Mouse (Mus musculus) activated CD4-positive, CD25-positive, alpha-beta regulatory T cell, adult 4 months (primary cell): ENCODE data around the gene Sbpl. TPM values are rescaled to one million over a fixed set of nuclear protein-coding genes. Genes with fewer than 3 reads are reported as not detected.
A peak's percentile ranks its signal among the peaks of the same experiment; 100 is the strongest.

Source experiments
- ATAC-seq: one replicate; pipeline ENCODE4 v1.8.0; 2017
- polyA plus RNA-seq, 2 experiments: library from polyadenylated mRNA; unstranded; fragments of 100-300 nt; shearing (Covaris generic); gene quantifications; one replicate each; pipeline ENCODE4 v1.2.1; 2017

Sbpl gene
- not detected for polyA plus RNA-seq

GRCm38 (mm10) chr17:23955174-23955573, at the start of gene Sbpl:
Sbpl (minus strand) TSS chr17:23955274.
- no peak for ATAC-seq

DNA sequence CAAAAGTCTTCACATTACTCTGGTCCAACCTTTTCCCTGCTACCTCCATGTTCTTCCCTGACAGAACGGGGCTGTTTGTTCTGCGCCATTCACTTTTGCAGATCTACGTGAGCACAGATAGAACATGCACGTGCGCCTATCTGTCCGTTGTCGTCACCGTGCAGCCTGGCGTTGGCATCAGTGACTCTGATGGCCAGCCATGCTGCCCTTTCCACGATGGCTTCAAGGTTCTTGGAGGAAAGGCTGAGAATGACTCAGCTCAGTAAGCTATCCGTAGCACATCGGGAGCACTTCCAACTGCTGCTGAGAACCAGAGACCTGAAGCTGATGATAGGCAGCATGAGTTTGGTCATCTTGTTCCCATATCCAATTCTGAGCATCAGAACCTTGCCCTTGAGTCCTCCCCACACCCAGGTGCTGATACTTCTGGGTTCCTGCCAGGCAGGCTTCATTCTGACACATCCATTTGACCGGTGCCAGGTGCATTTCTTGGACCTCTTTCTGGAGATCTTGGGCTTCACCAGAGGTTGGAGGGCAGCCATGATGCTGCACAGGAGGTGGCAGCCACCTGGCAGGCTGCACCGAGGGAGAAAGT, 49.1 kb upstream of the Sbpl start:
- no peak for ATAC-seq

DNA sequence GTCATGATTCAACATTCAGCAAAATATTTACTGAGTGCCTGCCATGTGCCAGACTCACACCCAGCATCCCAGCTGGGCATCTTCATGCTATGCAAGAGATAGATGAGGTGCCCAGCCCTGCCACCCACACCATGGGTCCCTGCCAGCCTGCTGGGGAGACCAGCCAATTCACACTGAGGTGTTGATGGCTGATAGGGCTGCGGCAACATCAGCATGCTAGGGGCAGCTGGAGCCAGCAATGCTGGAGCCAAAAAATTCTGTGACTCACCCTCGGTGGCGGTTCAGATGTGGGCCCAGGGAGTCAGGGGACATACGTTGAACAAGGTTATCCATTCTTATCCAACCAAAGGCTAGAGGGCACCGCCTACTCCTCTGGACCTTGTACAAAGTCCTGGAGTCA, 45.3 kb upstream of the Sbpl start:
- ATAC-seq, result no peak

GRCm38 (mm10) chr17:23998383-23998782, 43.3 kb upstream of the Sbpl start:
- ATAC-seq, result no peak

- ATAC-seq, result no peak
These were observed 42.8 kb upstream of the Sbpl start, which contains the start of gene Prss22 for GRCm38 (mm10) chr17:23997901-23998300. Prss22 (minus strand) TSS chr17:23998100.

DNA sequence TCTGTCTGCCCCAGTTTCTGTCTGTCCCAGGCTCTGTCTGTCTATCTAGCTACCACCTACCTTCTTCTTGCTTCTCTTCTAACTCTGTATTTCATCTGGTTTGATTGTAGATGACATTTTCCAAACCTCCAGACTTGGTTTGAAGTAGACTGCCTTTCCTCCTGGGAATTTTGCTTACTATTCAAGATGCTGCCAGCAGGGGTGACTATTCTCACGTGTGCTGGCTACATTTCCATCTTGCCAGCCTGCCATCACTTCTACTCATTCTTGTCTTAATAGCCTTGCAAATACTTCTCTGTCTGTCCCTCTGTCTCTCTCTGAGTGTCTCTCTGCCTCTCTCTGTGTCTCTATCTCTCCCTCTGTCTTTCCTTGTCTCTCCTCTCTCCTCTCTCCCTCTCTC, 40.3 kb upstream of the Sbpl start:
- no peak for ATAC-seq

- no peak for ATAC-seq
These were observed 39.6 kb upstream of the Sbpl start for GRCm38 (mm10) chr17:23994667-23995066.

- peak; percentile 85 for ATAC-seq
These were observed 38.7 kb upstream of the Sbpl start for GRCm38 (mm10) chr17:23993559-23994428.

DNA sequence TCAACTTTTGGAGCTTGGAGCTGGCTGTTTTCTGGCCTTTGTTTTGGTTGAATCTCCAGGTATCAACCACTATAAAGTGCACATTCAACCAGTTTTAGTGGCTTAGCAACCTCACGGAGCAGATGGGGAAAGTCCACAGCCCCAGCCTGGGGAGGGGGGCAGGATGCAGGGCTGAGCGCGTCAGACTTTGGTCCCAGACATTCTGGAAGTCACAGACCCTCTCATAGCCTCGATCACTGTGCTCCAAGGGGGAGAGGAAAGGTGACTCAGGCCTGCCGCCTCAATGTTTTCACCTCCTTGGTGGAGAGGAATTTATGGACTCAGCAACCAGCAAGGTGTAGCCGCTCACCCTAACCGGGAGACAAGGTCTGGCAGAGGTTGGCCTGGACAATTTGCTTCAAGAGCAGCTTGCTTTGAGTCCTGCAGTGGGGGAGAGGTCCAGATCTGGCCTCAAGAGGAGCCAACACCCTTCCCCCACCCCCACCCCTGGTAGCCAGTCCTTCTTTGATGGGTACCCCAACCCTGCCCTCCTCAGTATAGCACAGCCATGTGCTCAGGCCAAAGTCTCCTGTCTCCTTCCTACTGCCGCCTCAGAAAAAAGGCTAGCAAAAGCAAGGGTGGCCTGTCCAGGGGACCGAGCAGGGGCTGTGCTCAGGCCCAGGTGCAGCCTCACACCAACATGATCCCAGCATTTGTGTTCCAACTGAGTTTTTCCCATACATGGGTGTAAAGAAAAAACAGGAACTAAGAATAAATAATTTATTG, 37.9 kb upstream of the Sbpl start:
- ATAC-seq, result no peak

DNA sequence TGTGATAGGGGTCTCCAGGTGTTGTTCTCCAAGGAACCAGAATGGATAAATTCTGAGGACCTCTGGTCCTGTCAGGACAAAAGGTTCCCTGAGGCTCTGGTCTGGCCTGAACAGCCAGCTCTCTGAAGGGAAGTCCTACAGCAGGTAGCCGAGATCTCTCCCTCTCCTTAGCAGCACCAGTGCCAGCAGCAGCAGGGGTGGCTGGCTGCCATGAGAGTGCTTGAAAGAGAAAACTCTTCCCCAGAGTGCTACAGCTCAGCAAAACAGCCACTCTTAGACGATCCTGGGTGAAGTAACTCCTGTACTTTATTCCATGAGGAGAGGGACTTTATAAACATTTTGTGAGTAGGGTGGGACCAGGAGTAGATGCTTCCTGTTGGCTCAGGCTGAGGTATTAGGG, 34.7 kb upstream of the Sbpl start:
- no peak for ATAC-seq

DNA sequence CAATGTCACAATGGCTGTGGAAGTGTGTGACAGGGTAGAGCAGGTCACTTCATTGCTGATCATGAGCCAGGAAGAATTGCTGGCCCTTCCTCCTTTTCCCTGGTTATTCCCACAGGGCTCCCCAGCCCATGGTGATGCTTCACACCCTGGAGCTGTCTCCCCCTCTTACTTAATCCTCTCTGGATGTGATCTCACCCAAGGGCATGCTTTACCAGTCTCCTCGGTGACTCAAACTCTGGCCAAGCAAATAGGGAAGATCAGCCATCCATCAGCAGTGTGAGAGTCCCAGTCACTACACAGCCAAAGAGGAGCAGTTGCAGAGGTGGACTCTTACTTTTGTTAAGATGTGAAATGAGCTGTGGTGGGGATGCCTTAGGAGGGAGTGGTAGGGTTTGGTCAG, 29.9 kb upstream of the Sbpl start:
- no peak for ATAC-seq

DNA sequence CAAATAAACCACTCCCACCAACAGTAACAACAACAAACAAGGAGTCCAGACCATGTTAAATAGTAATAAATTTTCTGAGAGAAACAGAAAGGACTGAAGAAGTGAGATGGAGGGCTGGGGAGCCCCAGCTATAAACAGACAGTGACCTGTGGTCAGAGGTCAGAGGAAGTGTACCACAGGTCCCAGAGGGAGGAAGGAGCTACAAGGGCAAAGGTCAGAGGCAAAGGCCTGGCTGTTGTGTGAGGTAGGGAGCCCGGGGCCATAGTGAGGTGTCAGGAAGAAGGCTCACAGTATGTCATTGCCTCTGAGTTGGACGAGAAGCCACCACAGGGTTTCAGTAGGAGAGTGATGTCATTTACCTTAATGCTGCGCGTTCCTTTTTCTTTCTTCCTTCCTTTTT, 27.8 kb upstream of the Sbpl start:
- ATAC-seq, result no peak

DNA sequence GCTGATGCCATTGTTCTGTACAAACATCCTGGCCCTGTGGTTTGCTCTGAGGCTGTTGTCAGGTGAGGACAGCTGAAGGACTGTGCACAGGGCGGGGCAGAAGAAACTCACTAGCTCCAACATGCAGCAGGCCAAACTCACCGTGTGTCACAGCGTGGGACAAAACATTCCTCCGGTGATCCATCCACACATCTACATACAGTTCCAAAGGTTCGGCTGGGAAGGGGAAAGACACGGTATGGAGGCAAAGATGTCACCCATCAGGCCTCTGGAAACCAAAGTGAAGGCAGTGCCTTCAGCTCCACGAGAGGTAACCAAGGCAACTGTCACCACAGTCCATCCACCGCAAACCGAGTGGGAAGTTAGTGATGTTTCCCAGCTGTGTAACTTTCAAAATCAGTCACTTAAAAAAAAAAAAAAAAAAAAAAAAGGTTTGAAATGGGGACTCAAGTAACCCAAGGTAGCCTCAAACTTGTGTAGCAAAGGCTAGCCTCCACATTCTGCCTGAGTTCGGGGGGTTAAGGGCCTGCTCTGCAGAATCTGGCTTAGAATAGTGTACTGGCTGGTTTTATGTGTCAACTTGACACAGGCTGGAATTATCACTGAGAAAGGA, 25.3 kb upstream of the Sbpl start, which contains the start of gene Prss30:
TSS of gene Prss30 (minus strand) at position 270 of the 613 bp plus-strand sequence.
- ATAC-seq, result no peak

DNA sequence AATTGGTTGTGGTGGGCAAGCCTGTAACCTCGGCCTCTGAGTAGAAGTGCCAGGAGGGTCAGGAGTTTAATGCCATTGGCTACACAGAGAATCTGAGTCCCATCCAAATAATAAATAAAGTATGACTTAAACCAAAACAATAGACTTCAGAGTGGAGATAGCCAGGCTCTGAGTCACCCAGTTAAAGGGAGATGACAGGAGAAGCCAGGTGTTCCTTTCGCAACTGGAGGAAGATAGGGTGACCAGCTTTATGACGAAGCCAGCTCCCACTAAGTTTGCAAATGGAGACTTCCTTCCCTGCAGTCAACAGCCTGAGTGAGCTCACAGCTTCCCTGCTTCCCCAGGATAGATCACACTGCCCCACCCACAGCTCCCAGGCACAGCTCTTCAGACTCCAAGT, 24.4 kb upstream of the Sbpl start:
- no peak for ATAC-seq

GRCm38 (mm10) chr17:23976665-23977064, 21.6 kb upstream of the Sbpl start:
- no peak for ATAC-seq

DNA sequence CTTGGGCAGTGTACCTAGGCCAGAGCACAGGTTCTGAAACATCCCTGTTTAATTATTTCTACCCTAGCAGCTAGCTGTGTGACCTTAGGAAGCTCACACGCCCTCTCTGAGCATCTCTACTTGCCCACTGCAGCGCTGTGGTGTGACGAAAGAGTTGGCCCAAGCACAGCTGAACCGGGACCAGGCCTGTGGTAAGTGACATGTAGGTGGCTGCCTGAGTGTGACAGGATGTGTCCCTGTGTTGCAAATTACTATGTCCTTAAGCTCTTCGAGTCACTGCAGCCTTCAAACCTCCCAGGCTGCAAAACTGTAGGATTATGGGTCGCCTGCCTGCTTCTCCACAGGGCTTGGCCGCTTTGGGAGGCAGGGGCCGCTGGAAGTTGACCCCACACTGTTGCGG, 16.2 kb upstream of the Sbpl start:
- no peak for ATAC-seq

GRCm38 (mm10) chr17:23969231-23969630, 14.2 kb upstream of the Sbpl start:
- ATAC-seq, result no peak

GRCm38 (mm10) chr17:23968780-23969179, 13.7 kb upstream of the Sbpl start:
- ATAC-seq, result no peak

DNA sequence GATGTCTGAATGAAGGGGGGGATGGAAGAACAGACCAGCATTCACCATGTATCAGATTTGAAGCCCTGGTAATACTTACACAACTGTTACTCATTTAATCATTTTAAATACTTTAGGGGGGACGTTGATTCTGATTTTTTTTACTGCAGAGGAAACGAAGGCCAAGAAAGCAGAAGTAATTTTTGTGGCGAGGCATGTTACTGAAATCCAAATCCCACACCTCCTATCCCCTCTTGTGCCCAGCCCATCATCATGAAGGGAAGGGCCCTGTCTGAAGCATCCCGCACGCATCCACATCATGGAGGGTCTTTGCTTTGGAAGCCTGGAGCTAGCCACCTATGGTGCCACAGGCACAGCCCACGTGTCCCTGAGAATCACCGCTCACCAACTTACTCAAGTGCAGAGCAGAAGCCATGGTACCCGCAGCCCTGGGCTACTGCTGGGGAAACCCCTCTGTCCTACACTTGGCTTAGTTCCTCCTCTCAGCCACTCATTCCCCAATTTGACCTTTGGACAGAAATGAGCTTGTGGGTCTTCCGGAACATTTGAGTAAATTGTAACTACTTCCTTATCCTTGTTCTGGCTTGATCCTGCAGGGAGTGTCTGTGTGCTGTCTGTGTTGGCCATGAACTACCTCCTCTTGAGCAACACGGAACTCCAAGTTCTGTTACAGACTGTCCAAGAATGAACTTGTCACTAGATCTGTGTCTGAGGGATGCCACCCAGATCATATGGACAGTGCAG, 11.8 kb upstream of the Sbpl start:
- no peak for ATAC-seq

GRCm38 (mm10) chr17:23965805-23966425, 10.8 kb upstream of the Sbpl start:
- ATAC-seq, result no peak

DNA sequence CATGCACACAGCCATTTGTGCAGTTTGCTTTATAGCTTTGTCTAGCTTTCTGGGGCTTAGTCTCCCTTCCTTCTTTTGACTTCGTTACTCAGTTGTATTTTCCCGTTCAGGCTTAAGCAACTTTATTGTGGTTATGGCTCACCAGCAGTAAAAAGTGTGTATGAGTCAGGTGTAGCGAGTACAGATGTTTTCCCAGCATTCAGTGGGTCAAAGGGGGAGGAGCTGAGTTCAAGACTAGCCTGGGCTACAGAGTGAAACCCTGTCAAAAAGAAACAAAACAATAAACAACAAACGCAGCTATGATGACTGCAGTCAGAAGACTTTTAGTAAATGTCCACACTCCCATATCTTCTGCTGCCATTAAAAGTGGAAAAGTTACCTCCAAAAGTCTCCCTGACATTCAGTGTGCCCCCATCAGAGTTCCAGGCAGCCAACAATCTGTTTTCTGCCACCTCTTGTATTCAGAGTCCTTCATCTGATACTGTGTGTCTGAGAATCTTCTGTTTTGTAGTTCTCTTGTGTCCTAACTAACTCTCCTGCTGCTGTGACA, 6.6 kb upstream of the Sbpl start:
- ATAC-seq, result no peak
